Mouse (Mus musculus) urinary bladder, adult 18-20 months (tissue): Measurements from ENCODE around the gene Ube2l3.
"Not testable (repeated sequence)": the region's sequence is repeated elsewhere in the genome, so short reads cannot be mapped to it uniquely, and the experiment has no call there.

Experiments
- DNase-seq, 2 experiments: peaks; one replicate each; pipeline ENCODE4 v3.0.0; 2022; ENCODE audit warnings: low spot score in 2 of 2, mixed read lengths in 2 of 2

Gene Ube2l3

GRCm38 (mm10) chr16:17209404-17209960 is 7.0 kb upstream of the Ube2l3 start:
- no peak for DNase-seq

- DNase-seq: peak; percentile 71 to 79
Measured at GRCm38 (mm10) chr16:17208389-17209361, 6.2 kb upstream of the Ube2l3 start, which contains the start of gene Rimbp3. Gene Rimbp3, plus strand, starts transcription at chr16:17208603.

- DNase-seq: no peak
Measured at GRCm38 (mm10) chr16:17204990-17205389, 2.5 kb upstream of the Ube2l3 start.

GRCm38 (mm10) chr16:17201977-17202376 is 472 bp downstream of the Ube2l3 start:
- DNase-seq: no peak

- DNase-seq: peak; percentile 67 to 82
Measured at GRCm38 (mm10) chr16:17200953-17201707, 1.3 kb downstream of the Ube2l3 start.

- DNase-seq: no peak
Measured at GRCm38 (mm10) chr16:17200121-17200952, 2.1 kb downstream of the Ube2l3 start.

- no peak for DNase-seq
Measured at GRCm38 (mm10) chr16:17193823-17194222, 8.6 kb downstream of the Ube2l3 start.

- no peak for DNase-seq
Measured at GRCm38 (mm10) chr16:17185475-17185874, 17.0 kb downstream of the Ube2l3 start.

GRCm38 (mm10) chr16:17183003-17183402 is 19.4 kb downstream of the Ube2l3 start:
- DNase-seq: no peak

- no peak for DNase-seq
Measured at GRCm38 (mm10) chr16:17182136-17182535, 20.3 kb downstream of the Ube2l3 start.

GRCm38 (mm10) chr16:17181382-17181781 is 21.1 kb downstream of the Ube2l3 start:
- DNase-seq: no peak

- no peak for DNase-seq
Measured at GRCm38 (mm10) chr16:17179706-17180105, 22.7 kb downstream of the Ube2l3 start.

- no peak for DNase-seq
Measured at GRCm38 (mm10) chr16:17177623-17178170, 24.8 kb downstream of the Ube2l3 start.

GRCm38 (mm10) chr16:17175765-17176164 is 26.7 kb downstream of the Ube2l3 start:
- no peak for DNase-seq

- DNase-seq: no peak
Measured at GRCm38 (mm10) chr16:17168049-17168448, 34.4 kb downstream of the Ube2l3 start.

- DNase-seq: no peak
Measured at GRCm38 (mm10) chr16:17167179-17167578, 35.3 kb downstream of the Ube2l3 start.

- not testable (repeated sequence) for DNase-seq
Measured at GRCm38 (mm10) chr16:17165478-17165877, 37.0 kb downstream of the Ube2l3 start.

GRCm38 (mm10) chr16:17154346-17154745 is 48.1 kb downstream of the Ube2l3 start:
- no peak for DNase-seq

GRCm38 (mm10) chr16:17151874-17152273 is 50.6 kb downstream of the Ube2l3 start:
- DNase-seq: no peak

- no peak for DNase-seq
Measured at GRCm38 (mm10) chr16:17150520-17151258, 51.8 kb downstream of the Ube2l3 start.
